Mouse (Mus musculus): Measurements from ENCODE around the gene Col18a1. TPM values are rescaled to one million over a fixed set of nuclear protein-coding genes. Genes with fewer than 3 reads are reported as not detected.
A peak's percentile ranks its signal among the peaks of the same experiment; 100 is the strongest.

The Col18a1 gene
- polyA plus RNA-seq, 1 experiment from 2014 or later: 449 TPM

GRCm38 (mm10) chr10:77121287-77122022, 44.9 kb downstream of the Col18a1 start:
- H3K27me3 ChIP-seq: no peaks in the 10 kb centered on the region
- CTCF ChIA-PET: interaction anchor here (1.2 kb wide), 1 partner anchor 31 kb away, joined by 3 read pairs; no protein-coding TSS in a partner anchor
- in situ Hi-C loops (cut with MboI; ENCODE audit: low pct_unique_long_range_greater_than_20kb): no loop called here
- DNase-seq (ENCODE audit: low read depth, low spot score) (no peak), ATAC-seq (no peak)
- TF ChIP-seq CTCF (IDR thresholded peaks at IDR 0.05): no peak
- POLR2A ChIA-PET: no interaction called here

DNA sequence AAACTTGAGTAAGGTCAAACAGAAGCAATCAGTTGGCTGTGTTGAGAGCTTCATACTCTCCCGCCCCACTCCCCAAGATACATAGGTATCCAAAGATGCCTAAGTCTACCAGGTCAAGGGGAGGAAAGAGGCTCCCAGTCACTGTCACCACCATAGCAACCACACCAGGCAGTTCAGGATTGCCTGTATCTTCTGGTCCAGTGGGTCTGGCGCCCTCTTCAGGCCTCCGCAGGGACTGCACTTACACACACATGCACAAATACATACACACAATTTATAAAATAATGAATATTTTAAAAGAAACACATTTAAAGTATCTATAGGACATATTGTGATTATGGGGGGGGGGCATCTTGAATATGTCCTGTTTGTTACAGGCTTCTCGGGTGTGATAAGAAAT, 45.8 kb downstream of the Col18a1 start:
- in situ Hi-C loops (cut with MboI; ENCODE audit: low pct_unique_long_range_greater_than_20kb): no loop called here
- TF ChIP-seq CTCF (IDR thresholded peaks at IDR 0.05): no peak
- ATAC-seq (no peak), DNase-seq (ENCODE audit: low read depth, low spot score) (no peak)
- no peaks in the 10 kb centered on the region for H3K27me3 ChIP-seq
- CTCF ChIA-PET: interaction anchor here (1.9 kb wide), 1 partner anchor 10 kb away, joined by 5 read pairs; no protein-coding TSS in a partner anchor
- POLR2A ChIA-PET: no interaction called here

GRCm38 (mm10) chr10:77119437-77119836, 46.9 kb downstream of the Col18a1 start:
- ChIA-PET CTCF (interaction anchor here (0.8 to 1.9 kb wide), 2 partner anchors 9 to 22 kb away, joined by 4 to 5 read pairs; no protein-coding TSS in a partner anchor), POLR2A (interaction anchor here (1.3 kb wide), 1 partner anchor 37 kb away, joined by 4 read pairs; no protein-coding TSS in a partner anchor)
- ATAC-seq (no peak), DNase-seq (ENCODE audit: low read depth, low spot score) (no peak)
- no peaks in the 10 kb centered on the region for H3K27me3 ChIP-seq
- in situ Hi-C loops (cut with MboI; ENCODE audit: low pct_unique_long_range_greater_than_20kb): no loop called here
- TF ChIP-seq CTCF (IDR thresholded peaks at IDR 0.05): no peak

- TF ChIP-seq CTCF (IDR thresholded peaks at IDR 0.05): no peak
- ATAC-seq (no peak), DNase-seq (ENCODE audit: low read depth, low spot score) (no peak)
- in situ Hi-C loops (cut with MboI; ENCODE audit: low pct_unique_long_range_greater_than_20kb): no loop called here
- ChIA-PET POLR2A (interaction anchor here (0.7 to 1.3 kb wide), 2 partner anchors 15 to 36 kb away, joined by 3 to 4 read pairs; no protein-coding TSS in a partner anchor), CTCF (interaction anchor here (0.9 to 1.9 kb wide), 3 partner anchors 8 to 12 kb away, joined by 3 to 7 read pairs (median 5); no protein-coding TSS in a partner anchor)
- no peaks in the 10 kb centered on the region for H3K27me3 ChIP-seq
Measured at GRCm38 (mm10) chr10:77118361-77118760, 48.0 kb downstream of the Col18a1 start.

DNA sequence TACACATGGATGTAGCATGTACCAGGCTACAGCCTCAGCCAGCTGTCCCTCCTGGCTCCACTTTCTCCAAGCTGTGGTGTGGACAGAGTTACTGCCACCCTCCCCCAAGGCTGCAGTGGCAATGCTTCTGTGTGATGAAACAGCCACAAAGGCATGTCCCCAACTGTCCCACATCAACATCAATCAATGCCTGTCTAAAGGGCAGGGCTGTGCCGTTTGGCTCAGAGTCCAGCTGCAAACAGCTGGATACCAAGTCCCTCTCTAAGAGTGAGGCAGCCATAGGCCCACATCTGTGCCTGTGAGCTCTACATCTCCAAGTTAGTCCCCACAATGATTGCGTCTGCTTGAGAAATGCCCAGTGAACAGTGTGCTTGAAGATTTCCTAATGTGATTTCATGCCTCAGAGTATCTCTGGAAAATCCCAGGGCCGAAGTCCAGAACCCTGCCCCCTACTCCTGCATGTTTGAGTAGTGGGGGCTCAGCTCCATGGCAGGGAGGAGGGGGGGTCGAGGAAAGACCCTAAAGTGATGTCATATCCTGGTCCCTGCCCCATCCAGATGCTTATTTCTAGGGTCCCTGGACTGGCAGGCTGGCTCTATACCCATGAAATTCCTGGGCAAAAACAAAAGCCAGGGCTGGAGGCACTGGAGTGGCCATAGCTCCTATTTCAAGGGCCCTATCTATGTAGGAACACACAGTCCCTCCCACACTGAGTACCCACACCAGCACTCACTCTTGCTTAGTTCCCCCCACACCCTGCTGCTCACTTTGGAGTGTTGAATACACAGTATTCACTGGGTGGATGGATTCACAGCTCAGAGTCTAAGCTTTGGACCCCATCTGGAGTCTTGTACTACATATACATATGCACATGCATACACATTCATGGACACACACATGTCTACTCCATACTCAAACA, 49.6 kb downstream of the Col18a1 start:
- DNase-seq (ENCODE audit: low read depth, low spot score): no peak
- no peak for TF ChIP-seq CTCF (IDR thresholded peaks at IDR 0.05)
- CTCF ChIA-PET: interaction anchor here (0.8 to 1.7 kb wide), 3 partner anchors 8 to 35 kb away, joined by 3 to 5 read pairs (median 4); no protein-coding TSS in a partner anchor
- no peaks in the 10 kb centered on the region for H3K27me3 ChIP-seq
- POLR2A ChIA-PET: no interaction called here
- ATAC-seq: peak; percentile 42
- in situ Hi-C loops (cut with MboI; ENCODE audit: low pct_unique_long_range_greater_than_20kb): no loop called here

DNA sequence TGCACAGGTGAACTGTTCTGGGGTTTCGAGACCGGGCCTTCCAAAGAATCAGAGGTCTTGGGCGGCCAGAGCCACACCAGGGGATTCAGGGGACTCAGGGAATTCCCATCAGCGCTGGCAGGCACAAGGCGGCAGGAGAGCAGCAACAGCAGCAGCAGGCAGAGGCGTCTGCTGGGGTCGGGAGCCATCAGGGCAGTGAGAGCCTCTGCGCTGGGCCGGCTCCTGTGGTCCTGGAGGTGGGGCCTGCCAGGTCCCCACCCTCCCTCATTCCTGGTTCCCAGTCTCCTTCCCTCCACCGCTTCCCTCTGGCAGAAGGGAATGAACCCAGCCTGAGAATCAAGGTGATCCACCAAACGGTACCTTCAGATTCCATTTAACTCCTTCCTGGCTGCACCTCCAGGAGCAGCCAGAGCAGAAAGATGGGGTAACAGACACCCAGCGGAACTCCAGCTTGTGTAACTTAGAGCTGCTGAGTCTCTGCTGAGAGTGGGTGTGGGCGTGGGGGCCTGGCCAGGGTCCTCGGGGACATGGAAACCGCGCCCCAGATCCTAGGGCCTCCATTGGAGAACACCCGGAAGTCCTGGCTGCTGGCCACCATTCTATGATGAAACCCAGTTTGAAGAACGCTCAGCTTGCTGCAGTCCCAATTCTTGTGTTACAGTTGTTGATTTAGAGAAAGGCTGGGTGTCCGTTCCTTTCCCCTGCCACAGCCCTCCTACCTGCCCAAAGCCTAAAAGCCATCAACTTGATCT, 52.7 kb downstream of the Col18a1 start:
- in situ Hi-C loops (cut with MboI; ENCODE audit: low pct_unique_long_range_greater_than_20kb): no loop called here
- ChIA-PET POLR2A (no interaction called here), CTCF (interaction anchor here (1.0 kb wide), 1 partner anchor 10 kb away, joined by 3 read pairs; no protein-coding TSS in a partner anchor)
- no peak for ATAC-seq
- no peak for TF ChIP-seq CTCF (IDR thresholded peaks at IDR 0.05)
- H3K27me3 ChIP-seq: no peaks in the 10 kb centered on the region
- no peak for DNase-seq (ENCODE audit: low read depth, low spot score)

DNA sequence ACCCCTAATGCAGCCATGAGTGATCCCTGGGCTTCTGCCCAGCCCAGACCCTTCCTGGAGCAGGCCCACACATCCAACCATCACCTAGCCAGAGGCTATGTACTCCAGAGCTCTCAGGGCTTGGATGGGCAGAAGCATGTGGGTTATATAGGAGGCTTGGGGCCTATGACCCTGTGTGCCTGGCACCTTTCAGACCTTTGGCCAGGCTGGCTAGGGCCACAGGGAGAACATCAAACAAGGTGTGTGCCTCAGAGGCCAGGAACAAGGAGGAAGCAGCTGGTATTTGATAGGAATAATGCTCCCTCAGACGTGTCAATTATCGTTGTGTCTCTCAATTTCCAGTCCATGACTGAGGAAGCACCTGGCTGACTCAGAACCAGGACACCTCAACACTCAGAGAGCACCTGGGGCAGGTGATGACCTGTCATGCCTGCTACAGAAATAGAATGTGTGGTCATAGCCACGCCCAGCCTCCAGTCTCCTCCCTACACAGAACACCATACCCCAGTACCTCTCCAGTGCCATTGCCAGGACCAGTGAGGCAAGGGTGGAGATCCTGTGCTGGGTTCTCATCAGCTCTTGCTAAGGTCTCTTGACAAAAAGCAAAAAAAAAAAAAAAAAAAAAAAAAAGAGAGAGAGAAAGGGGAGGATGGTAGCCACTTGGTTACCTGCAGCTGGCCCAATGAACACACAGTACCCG, 54.6 kb downstream of the Col18a1 start:
- POLR2A ChIA-PET: no interaction called here

GRCm38 (mm10) chr10:77110843-77111242, 55.5 kb downstream of the Col18a1 start:
- ChIA-PET CTCF (interaction anchor here (1.2 to 1.4 kb wide), 2 partner anchors 9 to 27 kb away, joined by 4 to 5 read pairs; no protein-coding TSS in a partner anchor), POLR2A (no interaction called here)
- ATAC-seq (no peak), DNase-seq (ENCODE audit: low read depth, low spot score) (no peak)
- TF ChIP-seq CTCF (IDR thresholded peaks at IDR 0.05): no peak
- in situ Hi-C loops (cut with MboI; ENCODE audit: low pct_unique_long_range_greater_than_20kb): no loop called here
- H3K27me3 ChIP-seq: no peaks in the 10 kb centered on the region

More for the DNA sequence above, 54.6 kb downstream of the Col18a1 start:
- TF ChIP-seq CTCF (IDR thresholded peaks at IDR 0.05): no peak
- CTCF ChIA-PET: interaction anchor here (1.0 kb wide), 1 partner anchor 19 kb away, joined by 3 read pairs; no protein-coding TSS in a partner anchor
- ATAC-seq: no peak
- no peak for DNase-seq (ENCODE audit: low read depth, low spot score)
- H3K27me3 ChIP-seq: no peaks in the 10 kb centered on the region
- in situ Hi-C loops (cut with MboI; ENCODE audit: low pct_unique_long_range_greater_than_20kb): no loop called here

- no peak for TF ChIP-seq CTCF (IDR thresholded peaks at IDR 0.05)
- CTCF ChIA-PET: interaction anchor here (1.2 to 3.8 kb wide), 3 partner anchors 9 to 27 kb away, joined by 4 to 17 read pairs (median 5); no protein-coding TSS in a partner anchor
- POLR2A ChIA-PET: no interaction called here
- ATAC-seq (peak; percentile 27), DNase-seq (ENCODE audit: low read depth, low spot score) (no peak)
- no peaks in the 10 kb centered on the region for H3K27me3 ChIP-seq
- in situ Hi-C loops (cut with MboI; ENCODE audit: low pct_unique_long_range_greater_than_20kb): no loop called here
Measured at GRCm38 (mm10) chr10:77110010-77110409, 56.3 kb downstream of the Col18a1 start.
